Mouse (Mus musculus) spleen, embryonic (tissue): Measurements from ENCODE around the gene Vmn1r178.
"Not testable (repeated sequence)": the region's sequence is repeated elsewhere in the genome, so short reads cannot be mapped to it uniquely, and the experiment has no call there.

ENCODE experiments used
- CTCF ChIA-PET: fragments of 350-600 bp; sonication (Branson Sonifier 250); formaldehyde crosslinking; loops from one replicate; lab custom pipeline; 2022; lab: Charles Lee

Gene Vmn1r178

GRCm38 (mm10) chr7:23891709-23892108, at the start of gene Vmn1r178:
TSS of gene Vmn1r178 (plus strand) at chr7:23892009.
- CTCF ChIA-PET, result no interaction called here

GRCm38 (mm10) chr7:23866349-23866748, 25.5 kb upstream of the Vmn1r178 start, which contains the start of gene Vmn1r177:
TSS of gene Vmn1r177 (minus strand) at chr7:23866449.
- CTCF ChIA-PET, result not testable (repeated sequence)

GRCm38 (mm10) chr7:23876918-23877317, 14.9 kb upstream of the Vmn1r178 start:
- CTCF ChIA-PET, result not testable (repeated sequence)

- CTCF ChIA-PET, result no interaction called here
Observed at GRCm38 (mm10) chr7:23926678-23927077, 34.9 kb downstream of the Vmn1r178 start, which contains the start of gene Vmn1r179. TSS of gene Vmn1r179 (plus strand) at chr7:23926978.
